Mouse (Mus musculus) lung, embryonic 14.5 days (tissue): ENCODE results near the gene Olfr1258. TPM values are rescaled to one million over a fixed set of nuclear protein-coding genes. Genes with fewer than 3 reads are reported as not detected.
A peak's percentile ranks its signal among the peaks of the same experiment; 100 is the strongest.
"Not testable (repeated sequence)": the region's sequence is repeated elsewhere in the genome, so short reads cannot be mapped to it uniquely, and the experiment has no call there.

Source experiments
- ATAC-seq: fragments of 200-750 bp; cut with Nextera tagmentation; 2 replicates; pipeline ENCODE4 v1.8.0; 2017; ENCODE audit warnings: mild to moderate bottlenecking, moderate TSS enrichment, moderate library complexity; ENCODE audit not compliant: insufficient read depth
- DNase-seq: peaks from one replicate; pipeline ENCODE4 v3.0.0-alpha.2; 2015
- H3K27ac ChIP-seq: fragments of 300-500 bp; sonication (generic); 2 replicates; pipeline ENCODE4 v1.5.1; 2014; ENCODE audit warnings: low read depth, mild to moderate bottlenecking, moderate library complexity
- H3K27me3 ChIP-seq: fragments of 300-500 bp; sonication (generic); 2 replicates; pipeline ENCODE4 v1.6.1; 2014; ENCODE audit warnings: low read length, control low read depth; ENCODE audit not compliant: insufficient read depth
- H3K36me3 ChIP-seq: fragments of 300-500 bp; sonication (generic); 2 replicates; pipeline ENCODE4 v1.6.1; 2014; ENCODE audit warnings: control low read depth; ENCODE audit not compliant: insufficient read depth
- H3K4me1 ChIP-seq: fragments of 300-500 bp; sonication (generic); 2 replicates; pipeline ENCODE4 v1.6.1; 2014; ENCODE audit warnings: antibody characterized with exemption, control low read depth; ENCODE audit not compliant: insufficient read depth
- H3K4me2 ChIP-seq: fragments of 300-500 bp; sonication (generic); 2 replicates; pipeline ENCODE4 v1.6.1; 2014; ENCODE audit warnings: mild to moderate bottlenecking
- H3K4me3 ChIP-seq: fragments of 300-500 bp; sonication (generic); 2 replicates; pipeline ENCODE4 v1.5.1; 2014; ENCODE audit warnings: low read depth, low read length
- H3K9ac ChIP-seq: fragments of 300-500 bp; sonication (generic); 2 replicates; pipeline ENCODE4 v1.6.1; 2014
- H3K9me3 ChIP-seq: fragments of 300-500 bp; sonication (generic); 2 replicates; pipeline ENCODE4 v1.6.1; 2016; ENCODE audit warnings: low read depth, low read length, control low read depth
- CTCF ChIP-seq: IDR thresholded peaks from 2 replicates; pipeline ENCODE4 v1.5.1; 2016; ENCODE audit warnings: antibody characterized with exemption, low read depth
- WGBS: fragments of 180-500 bp; shearing (Covaris S2); extraction: QIAGEN DNeasy Blood & Tissue Kit; methylation state at CpG from one replicate; pipeline ENCODE4 v1.1.7; 2014; 5-methylcytosine and 5-hydroxymethylcytosine counted together
- polyA plus RNA-seq: library from polyadenylated mRNA; unstranded; fragments of >200 nt; fragmentation: Nextera tagmentation; extraction: Ambion mirVana; gene quantifications from 2 replicates; pipeline ENCODE4 v1.2.1, GENCODE M21; 2014

Gene Olfr1258
- polyA plus RNA-seq, result not detected in 2 replicates

GRCm38 (mm10) chr2:89927009-89927408 is at the start of gene Olfr1258:
Olfr1258 (plus strand) TSS chr2:89927309.
- H3K9me3 ChIP-seq, result no peaks in the 10 kb centered on the region
- H3K27me3 ChIP-seq, result no peaks in the 10 kb centered on the region
- H3K36me3 ChIP-seq, result no peaks in the 10 kb centered on the region
- no peak for TF ChIP-seq CTCF
- ATAC-seq (no peak), DNase-seq (no peak)
- H3K4me2 ChIP-seq, result no peak within 1 kb of the TSS
- no peaks in the 10 kb centered on the region for H3K4me1 ChIP-seq
- no peak within 1 kb of the TSS for H3K9ac ChIP-seq
- H3K4me3 ChIP-seq, result no peak within 1 kb of the TSS
- H3K27ac ChIP-seq, result no peak within 1 kb of the TSS

GRCm38 (mm10) chr2:89878137-89878536 is 49.0 kb upstream of the Olfr1258 start, which contains the start of gene Olfr1257:
Olfr1257 (plus strand) TSS chr2:89878437.
- ATAC-seq, result no peak
- Histone ChIP-seq H3K4me3 (no peak within 1 kb of the TSS), H3K4me1 (no peaks in the 10 kb centered on the region), H3K9ac (no peak within 1 kb of the TSS), H3K4me2 (no peak within 1 kb of the TSS), H3K27ac (no peak within 1 kb of the TSS), H3K9me3 (no peaks in the 10 kb centered on the region), H3K27me3 (no peaks in the 10 kb centered on the region), H3K36me3 (no peaks in the 10 kb centered on the region)
- 86% methylated on average over 1 of the region's 1 CpGs for WGBS
- no peak for TF ChIP-seq CTCF
- DNase-seq, result no peak

- not testable (repeated sequence) for H3K27ac ChIP-seq
Measured at GRCm38 (mm10) chr2:89912616-89913015, 14.5 kb upstream of the Olfr1258 start.

GRCm38 (mm10) chr2:89948564-89948963 is 21.5 kb downstream of the Olfr1258 start, which contains the start of gene Olfr1259:
Olfr1259 (minus strand) TSS chr2:89948664.
- Histone ChIP-seq H3K36me3 (no peaks in the 10 kb centered on the region), H3K4me2 (no peak within 1 kb of the TSS), H3K9me3 (no peaks in the 10 kb centered on the region), H3K4me3 (no peak within 1 kb of the TSS), H3K27ac (no peak within 1 kb of the TSS), H3K27me3 (no peaks in the 10 kb centered on the region), H3K4me1 (no peaks in the 10 kb centered on the region), H3K9ac (no peak within 1 kb of the TSS)
- DNase-seq, result no peak
- WGBS, result 78% methylated on average over 5 of the region's 5 CpGs
- TF ChIP-seq CTCF, result no peak
- no peak for ATAC-seq

More at GRCm38 (mm10) chr2:89912616-89913015, 14.5 kb upstream of the Olfr1258 start:
- not testable (repeated sequence) for H3K9me3 ChIP-seq, H3K36me3 ChIP-seq, H3K4me1 ChIP-seq, H3K27me3 ChIP-seq, DNase-seq, H3K4me2 ChIP-seq, H3K4me3 ChIP-seq, ATAC-seq, H3K9ac ChIP-seq
- WGBS, result 83% methylated on average over 9 of the region's 9 CpGs

DNA sequence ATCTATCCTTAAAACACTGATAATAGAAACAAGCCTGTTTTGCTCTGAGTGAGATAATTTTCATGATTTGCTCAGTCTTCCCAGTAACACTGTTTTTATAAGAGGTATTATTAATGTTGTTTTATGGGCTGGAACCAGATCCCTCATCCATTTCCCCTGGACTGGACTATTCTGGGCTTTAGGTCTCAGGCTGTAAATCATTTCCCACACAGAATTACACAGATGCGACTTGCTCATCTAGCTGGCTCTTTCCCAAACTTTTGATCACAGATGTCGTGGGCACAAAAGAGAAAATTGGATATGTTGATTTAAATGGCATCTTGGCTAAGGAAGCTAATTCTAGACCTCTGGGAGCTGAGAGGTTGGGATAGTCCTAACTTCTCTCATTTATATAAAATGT is 47.1 kb downstream of the Olfr1258 start, which contains the start of gene Olfr1260:
Gene Olfr1260 (plus strand): TSS at position 157 of the 400 bp plus-strand sequence.
- Histone ChIP-seq H3K9me3 (no peaks in the 10 kb centered on the region), H3K36me3 (no peaks in the 10 kb centered on the region), H3K4me1 (no peaks in the 10 kb centered on the region), H3K9ac (no peak within 1 kb of the TSS), H3K4me3 (no peak within 1 kb of the TSS), H3K4me2 (no peak within 1 kb of the TSS), H3K27ac (no peak within 1 kb of the TSS), H3K27me3 (no peaks in the 10 kb centered on the region)
- TF ChIP-seq CTCF, result no peak
- 38% methylated on average over 2 of the region's 2 CpGs for WGBS
- ATAC-seq, result no peak
- DNase-seq, result peak; percentile 1

DNA sequence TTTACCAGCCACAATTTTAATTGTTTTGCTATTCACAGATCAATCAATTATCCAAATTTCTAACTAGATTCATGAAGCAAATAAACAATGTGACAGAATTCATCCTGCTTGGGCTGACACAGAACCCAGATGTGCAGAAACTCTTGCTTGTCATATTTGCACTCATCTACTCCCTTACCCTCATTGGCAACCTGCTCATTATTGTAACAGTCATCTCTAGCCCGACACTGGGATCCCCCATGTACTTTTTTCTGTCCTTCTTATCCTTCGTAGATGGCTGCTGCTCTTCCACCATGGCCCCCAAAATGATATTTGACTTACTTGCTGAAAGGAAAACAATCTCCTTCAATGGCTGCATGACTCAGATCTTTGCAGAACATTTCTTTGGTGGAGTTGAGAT is 50.6 kb downstream of the Olfr1258 start:
- WGBS, result 80% methylated on average over 2 of the region's 2 CpGs
- H3K27ac ChIP-seq, result no peak overlapping the region
- no peak for TF ChIP-seq CTCF

More for the DNA sequence above, 50.6 kb downstream of the Olfr1258 start:
- H3K27me3 ChIP-seq, result no peaks in the 10 kb centered on the region
- H3K4me2 ChIP-seq, result no peak overlapping the region
- no peaks in the 10 kb centered on the region for H3K36me3 ChIP-seq
- no peak for ATAC-seq
- H3K4me1 ChIP-seq, result no peaks in the 10 kb centered on the region
- no peak overlapping the region for H3K4me3 ChIP-seq
- H3K9ac ChIP-seq, result no peak overlapping the region
- H3K9me3 ChIP-seq, result no peaks in the 10 kb centered on the region
- no peak for DNase-seq

Other genes starting within 250 kb of the Olfr1258 start
- not detected in 2 replicates for gene Olfr1252, start 202.3 kb upstream of the Olfr1258 start, polyA plus RNA-seq
- gene Olfr1253, start 170.2 kb upstream of the Olfr1258 start, polyA plus RNA-seq, result not detected in 2 replicates
- gene Olfr1254, start 133.7 kb upstream of the Olfr1258 start, polyA plus RNA-seq, result not detected in 2 replicates
- not detected in 2 replicates for gene Olfr1255, start 115.3 kb upstream of the Olfr1258 start, polyA plus RNA-seq
- not detected in 2 replicates for gene Olfr1256, start 85.8 kb upstream of the Olfr1258 start, polyA plus RNA-seq
- not detected in 2 replicates for gene Olfr48, start 79.1 kb upstream of the Olfr1258 start, polyA plus RNA-seq
- not detected in 2 replicates for gene Olfr1257, start 48.9 kb upstream of the Olfr1258 start, polyA plus RNA-seq
- not detected in 2 replicates for gene Olfr1259, start 21.4 kb downstream of the Olfr1258 start, polyA plus RNA-seq
- not detected in 2 replicates for gene Olfr1260, start 47.0 kb downstream of the Olfr1258 start, polyA plus RNA-seq
- gene Olfr1261, start 63.9 kb downstream of the Olfr1258 start, polyA plus RNA-seq, result not detected in 2 replicates
- not detected in 2 replicates for gene Olfr1262, start 72.8 kb downstream of the Olfr1258 start, polyA plus RNA-seq
- gene Olfr1263, start 84.8 kb downstream of the Olfr1258 start, polyA plus RNA-seq, result not detected in 2 replicates
- gene Olfr1264, start 98.3 kb downstream of the Olfr1258 start, polyA plus RNA-seq, result not detected in 2 replicates
- gene Olfr1265, start 108.0 kb downstream of the Olfr1258 start, polyA plus RNA-seq, result not detected in 2 replicates
- gene Olfr140, start 136.3 kb downstream of the Olfr1258 start, polyA plus RNA-seq, result not detected in 2 replicates
- gene Olfr1269, start 194.1 kb downstream of the Olfr1258 start, polyA plus RNA-seq, result not detected in 2 replicates
- gene Olfr32, start 215.0 kb downstream of the Olfr1258 start, polyA plus RNA-seq, result not detected in 2 replicates
- gene Olfr1270, start 225.8 kb downstream of the Olfr1258 start, polyA plus RNA-seq, result not detected in 2 replicates